Mouse (Mus musculus): ENCODE measurements around the gene Akap13. TPM values are rescaled to one million over a fixed set of nuclear protein-coding genes. Genes with fewer than 3 reads are reported as not detected.

Gene Akap13
- total RNA-seq, 2 experiments from 2014 or later: 65.5 to 73.5 TPM

DNA sequence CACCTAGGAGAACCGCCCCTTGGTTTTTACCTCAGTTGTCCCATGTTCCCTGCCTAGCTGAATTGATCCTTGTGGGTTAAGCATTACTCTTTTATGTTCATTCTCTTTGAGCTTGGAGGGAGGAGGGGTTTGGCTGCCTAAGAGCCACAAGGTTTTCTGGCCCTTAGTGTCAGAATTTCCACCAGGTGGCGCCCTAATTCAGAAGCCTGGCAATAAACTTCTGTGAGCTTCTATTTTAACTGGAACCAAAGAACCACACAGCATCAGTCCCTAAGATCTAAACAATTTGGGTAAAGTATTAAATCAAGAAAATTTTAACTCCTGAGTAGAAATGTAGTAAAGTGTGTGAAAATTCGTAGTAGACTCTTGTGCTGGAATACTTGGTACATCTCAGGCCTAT is 184.2 kb downstream of the Akap13 start:
- peak; percentile 81 for DNase-seq

DNA sequence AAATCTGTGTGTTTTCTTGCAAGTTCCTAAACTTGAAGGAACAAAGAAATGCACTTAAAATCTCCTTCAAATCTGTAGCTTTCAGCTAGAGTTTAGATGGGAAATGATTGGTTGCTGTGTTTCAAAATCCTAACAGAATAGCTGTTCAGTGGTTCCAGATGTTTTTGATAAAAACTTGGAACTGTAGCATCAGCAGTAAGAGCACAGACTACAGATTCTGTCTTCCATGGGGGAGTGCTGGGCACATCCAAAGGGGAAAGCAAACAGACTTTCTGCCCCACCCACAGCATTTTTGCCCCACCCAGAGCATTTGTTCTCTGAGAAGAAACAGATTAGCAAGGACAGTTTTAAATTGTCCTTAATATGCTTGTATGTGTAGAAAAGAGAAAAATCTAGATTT is 184.7 kb downstream of the Akap13 start:
- no peak for DNase-seq

DNA sequence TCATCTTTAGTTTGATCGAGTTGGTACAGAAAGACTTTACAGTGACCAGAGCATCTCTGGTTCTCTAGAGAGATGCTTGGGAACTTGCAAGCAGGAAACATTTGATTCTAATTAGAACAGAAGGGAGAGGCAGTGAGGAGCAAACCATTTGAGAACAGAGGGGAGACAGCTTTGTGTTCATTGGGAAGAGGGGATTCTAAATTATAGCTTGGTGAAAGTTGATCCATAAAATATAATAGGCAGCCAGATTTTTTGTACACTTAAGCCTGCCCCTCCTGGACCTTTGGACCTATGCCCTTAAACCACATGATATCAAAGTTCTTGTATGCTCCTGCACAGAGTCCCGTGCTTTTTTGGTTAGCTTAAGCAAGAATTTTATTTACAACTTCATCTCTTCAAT is 185.3 kb downstream of the Akap13 start:
- DNase-seq: no peak

DNA sequence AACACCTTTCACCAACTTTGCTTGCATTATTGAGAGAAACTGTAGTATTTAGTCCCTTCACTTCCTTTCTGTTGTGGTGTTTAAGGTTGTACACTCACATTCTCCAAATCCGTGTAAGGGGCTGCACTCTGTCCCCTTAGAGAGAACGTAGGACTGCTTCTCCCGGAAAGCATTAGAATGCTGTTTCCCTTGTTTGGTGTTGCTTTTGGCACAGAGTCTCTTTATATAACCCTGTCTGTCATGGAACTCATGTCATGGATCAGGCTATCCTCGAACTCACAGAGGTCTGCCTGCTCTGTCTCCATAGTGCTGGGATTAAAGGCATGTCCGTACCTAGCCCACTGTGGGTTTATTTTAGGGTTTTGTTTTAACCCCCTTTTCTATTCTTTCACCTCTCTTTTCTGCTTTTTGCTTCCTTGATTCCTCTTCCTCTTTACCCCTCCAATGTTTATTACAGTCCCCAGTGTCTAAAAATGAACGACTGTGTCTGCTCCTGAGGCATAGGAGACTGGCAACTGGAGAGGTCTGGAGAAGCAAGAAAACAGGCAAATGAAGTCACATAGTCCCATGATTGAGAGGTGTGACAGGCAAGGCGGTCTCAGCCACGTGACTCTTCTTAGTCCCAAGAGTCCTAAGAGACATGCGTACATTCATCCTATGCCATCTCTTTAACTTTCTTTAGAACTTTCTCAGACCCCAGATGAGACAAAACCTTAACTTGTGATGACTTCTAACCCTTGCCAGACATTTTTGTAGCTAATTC is 186.3 kb downstream of the Akap13 start:
- DNase-seq: no peak

DNA sequence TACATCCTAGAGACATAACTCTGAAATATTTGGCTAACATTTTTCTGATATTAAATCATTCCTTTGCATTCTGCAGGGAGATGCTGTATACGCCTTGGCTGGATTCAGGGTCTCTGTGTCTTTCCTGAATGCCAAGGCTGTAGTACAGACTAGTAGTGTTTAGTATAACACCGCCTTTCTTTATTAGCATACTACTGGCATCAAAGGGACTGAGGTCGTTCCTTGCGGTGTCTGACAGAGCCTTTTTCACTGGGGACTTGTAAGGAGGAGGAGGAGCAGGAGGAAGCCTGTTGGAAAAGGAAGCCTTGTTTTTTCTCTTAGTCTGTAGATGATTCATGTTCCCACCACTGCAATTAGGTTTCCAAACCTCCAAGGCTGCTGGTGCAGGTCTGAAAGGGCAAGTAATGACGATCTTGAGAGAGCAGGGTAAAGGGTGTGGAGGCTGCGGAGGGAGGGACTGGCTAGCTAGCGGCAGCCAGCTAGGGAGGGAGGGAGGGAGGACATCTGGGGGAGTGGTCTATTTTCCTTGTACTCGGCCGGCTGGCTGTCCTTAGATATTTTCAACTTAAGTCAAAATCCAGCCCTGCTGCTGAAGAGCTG is 186.9 kb downstream of the Akap13 start:
- peak; percentile 30 for DNase-seq

DNA sequence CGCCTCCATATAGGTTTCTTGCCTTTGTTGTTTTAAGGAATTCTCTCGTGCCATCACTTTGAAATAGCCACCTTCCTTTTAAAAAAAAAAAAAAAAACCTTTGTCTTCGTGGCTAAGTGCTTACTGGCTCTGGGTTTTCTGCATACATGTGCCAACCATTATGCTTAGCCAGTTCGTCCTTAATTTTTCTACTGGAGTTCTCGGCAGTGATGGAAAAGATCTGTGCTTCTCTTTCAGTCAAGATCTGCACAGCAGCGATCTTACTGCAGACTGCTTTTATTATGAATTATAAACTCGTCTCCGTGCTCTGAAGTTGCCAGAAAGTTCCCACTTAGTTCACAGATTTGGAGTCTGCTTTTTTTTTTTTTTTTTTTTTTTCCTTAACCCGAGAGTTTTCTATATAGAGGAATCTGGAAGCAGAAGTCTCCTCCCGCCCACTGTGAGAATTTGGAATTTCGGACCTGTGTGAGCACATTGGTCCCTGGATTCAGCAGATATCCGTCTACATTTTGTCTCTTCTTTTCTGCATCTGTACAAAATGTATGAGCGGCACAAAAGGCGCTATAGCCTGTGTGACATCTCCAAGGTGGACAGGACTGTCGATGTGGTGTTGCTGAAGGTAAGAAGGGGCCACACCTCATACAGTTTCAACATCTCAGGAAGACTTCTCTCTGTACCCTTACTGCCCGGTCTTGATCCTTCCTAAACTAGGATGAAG is 187.7 kb downstream of the Akap13 start:
- no peak for DNase-seq

DNA sequence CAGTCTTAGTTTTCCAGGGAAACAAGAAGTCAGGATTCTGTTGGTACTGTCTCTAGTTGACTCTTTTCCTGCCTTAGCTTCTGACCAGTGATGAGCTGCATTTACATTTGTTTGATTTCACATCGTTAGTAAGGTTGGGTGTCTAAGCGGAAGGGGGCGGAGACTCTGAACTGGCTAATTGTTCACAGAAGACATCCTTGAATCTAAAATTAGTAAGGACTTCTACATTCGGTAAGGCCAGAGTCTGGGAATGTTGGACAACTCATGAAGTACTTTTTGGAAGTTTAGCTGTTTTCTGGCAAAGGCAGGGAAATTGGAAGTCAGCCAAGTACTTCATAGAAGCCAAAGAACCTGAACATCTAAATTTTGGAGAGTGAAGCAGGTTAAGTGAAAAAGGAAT is 188.7 kb downstream of the Akap13 start:
- DNase-seq: no peak

DNA sequence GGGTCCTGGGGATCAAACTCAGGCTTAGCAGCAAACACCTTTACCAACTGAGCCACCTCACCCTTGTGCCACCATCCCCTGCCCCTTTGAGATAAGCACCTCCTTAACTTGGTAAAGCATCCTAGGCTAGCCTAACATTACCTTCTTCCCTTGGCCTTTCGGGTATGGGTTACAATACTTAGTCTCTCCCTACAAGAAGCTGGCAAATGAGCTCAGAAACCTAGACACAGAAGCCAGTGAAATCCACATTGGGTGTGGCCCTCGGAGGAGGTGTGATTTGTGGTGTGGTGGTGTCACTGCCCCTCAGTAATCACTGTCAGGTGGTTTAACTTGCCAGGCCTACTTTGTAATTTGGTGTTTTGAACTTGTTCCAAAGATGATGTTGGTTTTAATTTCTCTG is 189.3 kb downstream of the Akap13 start:
- DNase-seq: no peak

DNA sequence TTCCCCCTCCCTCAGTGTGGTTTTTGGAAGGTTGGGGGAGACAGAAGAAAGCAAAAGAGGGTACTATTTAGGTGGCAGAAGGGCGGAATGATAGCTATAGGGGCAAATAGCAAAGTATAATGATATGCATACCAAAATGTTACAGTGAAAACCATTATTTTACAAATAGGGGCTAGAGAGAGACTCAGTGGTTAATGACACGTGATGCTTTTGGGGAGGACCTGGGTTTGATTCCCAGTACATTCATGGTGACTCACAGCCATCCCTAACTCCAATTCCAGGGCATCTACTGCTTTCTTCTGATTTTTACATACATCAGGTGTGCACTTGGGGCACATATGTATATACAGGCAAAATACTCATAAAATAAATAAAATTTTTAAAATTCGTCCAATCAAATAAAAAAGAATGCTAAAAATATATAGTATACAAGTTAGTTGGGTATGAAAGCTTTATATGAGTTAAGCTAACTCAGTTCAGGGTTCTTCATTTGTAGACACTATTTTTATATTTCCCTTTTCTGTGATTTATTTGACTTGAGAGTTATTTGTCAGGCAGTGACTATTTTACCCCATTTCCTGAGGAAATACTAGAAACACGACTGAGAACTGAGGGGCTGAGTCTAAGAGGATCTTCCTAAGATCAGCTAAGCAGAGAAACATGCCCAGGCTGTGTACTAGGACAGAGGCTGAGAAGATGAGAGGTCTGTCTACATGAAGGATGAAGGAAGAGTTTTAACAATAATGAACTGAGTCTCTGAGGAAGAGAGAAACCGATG is 190.0 kb downstream of the Akap13 start:
- no peak for DNase-seq

DNA sequence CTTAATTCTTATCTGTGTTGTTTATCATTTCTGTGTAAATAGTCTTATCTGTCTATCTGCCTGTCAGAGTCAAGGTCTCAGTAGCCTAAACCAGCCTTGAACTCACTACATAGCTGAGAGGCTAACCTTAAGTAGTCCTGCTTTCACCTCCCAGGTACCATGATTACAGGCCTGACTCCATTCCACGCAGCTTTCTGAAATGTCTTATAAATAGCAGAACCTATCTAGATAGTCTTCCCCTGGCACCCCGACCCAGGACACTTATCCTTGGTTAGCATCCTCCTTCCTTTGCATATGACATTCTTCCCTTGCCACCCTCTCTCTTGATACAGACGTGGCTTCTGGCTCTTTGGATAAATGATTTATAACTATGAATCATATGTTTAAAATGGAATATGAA is 192.7 kb downstream of the Akap13 start:
- no peak for DNase-seq

DNA sequence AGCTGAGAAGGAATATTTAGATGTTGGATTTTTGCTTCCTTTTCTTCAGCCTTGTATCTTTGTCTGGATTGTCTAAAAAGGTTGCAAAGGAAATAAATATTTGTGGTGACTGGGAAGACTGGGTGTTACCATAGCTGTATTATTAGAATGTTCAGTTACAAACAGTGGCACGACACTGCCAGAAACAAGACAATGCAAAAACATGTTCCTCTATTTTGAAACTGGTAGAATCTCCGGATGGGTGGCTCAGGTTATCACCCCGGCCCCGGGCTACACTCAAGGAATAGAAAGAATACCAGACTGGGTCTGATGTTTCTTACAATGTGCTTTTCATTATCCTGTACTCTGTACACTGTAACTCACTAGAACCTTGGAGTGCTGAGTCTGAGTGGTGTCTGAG is 193.6 kb downstream of the Akap13 start:
- DNase-seq: no peak

DNA sequence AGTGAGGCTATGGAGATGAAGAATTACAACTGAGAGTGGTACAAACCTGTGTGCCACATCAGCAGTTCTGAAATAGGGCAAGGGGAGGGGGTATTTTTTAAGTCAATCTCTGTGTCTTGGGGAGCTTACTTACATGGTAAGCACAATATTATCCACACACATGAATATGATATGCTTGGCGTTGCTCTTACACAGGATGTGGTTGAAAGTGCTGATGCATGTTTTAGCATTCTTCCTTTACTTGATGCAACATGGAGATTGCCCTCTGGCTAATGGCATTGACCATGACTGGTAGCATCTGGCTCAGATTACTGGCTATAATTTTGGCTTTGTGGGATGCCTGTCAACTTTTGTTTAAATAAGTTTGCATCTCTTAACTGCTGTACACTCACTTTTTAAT is 194.6 kb downstream of the Akap13 start:
- no peak for DNase-seq

DNA sequence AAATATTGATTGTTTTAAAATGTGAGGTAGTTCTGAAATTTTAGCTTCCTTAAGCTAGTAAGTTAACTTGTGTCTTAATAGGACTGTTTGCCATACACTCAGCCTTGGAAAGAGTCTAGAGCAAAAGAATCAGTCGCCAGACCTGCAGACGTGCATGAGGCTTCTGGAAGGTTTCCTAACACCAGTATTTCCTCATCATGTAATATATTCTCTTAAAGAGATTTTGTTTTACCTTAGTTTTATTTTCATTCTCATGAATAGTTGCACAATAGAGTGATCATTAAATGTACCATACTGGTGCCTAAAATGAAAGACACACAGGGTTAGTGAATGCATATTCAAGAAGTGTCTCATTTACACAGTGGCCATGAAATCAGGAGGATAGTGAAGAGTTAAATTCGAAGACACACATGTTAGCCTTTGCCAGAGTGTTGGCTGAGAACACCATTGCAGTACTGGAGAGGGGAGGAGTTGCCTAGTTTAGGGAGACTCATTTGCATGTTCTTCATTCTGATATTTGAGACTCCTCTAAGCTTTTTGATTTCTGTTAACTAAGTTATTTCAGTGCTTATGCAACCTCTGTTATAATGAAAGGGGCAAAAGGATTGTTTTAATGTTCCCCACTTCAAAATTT is 198.5 kb downstream of the Akap13 start:
- DNase-seq: no peak

DNA sequence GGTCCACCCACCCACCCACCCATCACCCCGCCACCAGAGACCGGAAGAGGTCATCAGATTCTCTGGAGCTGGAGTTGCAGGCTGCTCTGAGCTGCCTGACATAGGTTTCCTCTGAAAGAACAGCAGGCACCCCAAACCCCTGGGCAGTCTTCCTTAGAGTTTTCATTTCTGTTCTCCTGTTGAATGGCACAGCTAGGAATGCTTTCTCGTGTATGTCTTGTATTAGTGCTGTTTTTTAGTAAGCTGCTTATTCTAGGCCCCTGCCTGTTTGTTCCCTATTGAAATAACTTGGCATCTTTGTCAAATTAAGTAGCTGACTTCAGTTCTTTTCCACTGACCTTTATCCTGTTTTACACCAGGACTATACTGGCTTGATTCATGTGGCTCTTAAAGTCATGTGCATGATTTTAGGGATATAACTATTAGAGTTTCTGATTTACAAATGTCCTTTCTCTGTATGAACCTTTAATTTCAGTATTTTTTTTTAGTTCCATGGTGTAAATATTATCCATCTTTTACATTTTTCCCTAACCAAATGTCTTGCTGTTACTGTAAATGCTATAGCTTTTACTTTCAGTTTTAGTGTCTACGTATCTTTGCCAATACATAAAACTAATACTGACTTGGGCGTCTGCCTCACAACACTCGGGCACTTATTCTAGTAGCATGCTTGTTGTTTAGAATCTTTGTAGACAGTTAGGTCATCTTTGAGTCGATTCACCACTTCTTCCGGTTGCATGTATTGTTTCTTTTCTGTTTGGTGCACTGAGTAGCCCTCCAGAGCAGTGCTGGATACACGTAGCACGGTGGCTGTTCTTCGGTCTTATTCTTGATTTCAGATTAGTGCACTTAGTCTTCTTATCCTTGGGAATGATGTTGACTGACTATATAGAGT is 200.1 kb downstream of the Akap13 start:
- DNase-seq: no peak

DNA sequence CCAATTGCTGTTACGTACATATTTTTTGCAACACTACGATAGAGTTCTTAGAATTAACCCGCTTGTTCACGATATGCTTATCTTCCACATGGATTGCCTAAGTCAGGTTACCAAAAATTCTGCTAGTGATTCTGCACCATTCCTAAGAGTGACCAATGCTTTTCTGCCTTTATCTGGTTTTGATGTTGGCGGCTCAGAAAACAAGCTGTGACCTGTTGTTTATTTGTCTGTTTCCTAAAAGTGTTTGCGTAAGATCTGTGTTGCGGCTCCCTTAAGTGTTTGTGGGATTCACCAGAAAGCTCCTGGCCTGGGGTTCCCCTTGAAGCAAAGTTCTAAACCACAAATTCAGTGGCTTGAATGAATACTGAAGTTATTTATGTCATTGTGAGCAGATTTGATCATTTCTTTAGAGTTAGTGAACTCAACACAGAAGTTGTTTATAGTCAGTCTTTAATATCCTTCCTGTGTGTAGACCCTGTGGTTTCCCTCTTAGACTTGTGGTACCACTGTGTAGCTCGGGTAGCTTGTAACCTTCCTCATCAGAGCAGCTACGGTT is 201.0 kb downstream of the Akap13 start:
- DNase-seq: no peak

DNA sequence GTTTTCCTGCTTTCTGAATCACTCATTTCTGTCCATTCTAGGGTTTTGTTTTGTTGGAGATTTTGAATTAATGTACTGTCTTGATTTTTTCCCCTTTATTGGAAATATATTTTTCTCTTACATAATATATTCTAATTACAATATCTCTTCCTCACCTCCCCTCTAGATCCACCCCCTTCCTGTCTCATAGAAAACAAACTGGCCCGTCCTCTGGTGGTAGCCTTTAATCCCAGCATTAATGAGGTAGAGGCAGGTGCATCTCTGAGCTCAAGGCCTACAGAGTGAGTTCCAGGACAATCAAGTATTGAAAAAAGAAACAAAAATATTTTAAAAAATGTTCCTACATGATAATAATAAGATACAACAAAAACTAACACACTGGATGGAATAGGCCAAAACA is 201.6 kb downstream of the Akap13 start:
- DNase-seq: no peak

DNA sequence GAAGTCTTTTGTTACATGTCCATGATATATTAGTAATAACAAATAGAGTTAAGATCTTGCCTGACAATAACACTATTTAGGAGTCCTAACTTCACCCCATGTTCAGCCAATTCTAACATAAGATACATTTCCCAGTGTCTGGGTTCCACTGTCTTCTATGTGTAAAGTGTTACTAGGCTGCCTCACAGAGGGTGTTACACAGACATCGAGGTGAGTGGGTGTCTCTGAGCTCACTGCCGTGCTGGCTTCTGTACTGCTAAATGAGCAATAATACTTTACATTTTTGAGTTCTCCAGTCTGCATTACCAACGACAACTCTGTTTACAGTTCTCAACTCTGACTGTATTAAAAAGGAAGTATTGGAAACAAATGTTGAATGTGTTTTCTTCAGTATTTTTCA is 209.1 kb downstream of the Akap13 start:
- DNase-seq: no peak

DNA sequence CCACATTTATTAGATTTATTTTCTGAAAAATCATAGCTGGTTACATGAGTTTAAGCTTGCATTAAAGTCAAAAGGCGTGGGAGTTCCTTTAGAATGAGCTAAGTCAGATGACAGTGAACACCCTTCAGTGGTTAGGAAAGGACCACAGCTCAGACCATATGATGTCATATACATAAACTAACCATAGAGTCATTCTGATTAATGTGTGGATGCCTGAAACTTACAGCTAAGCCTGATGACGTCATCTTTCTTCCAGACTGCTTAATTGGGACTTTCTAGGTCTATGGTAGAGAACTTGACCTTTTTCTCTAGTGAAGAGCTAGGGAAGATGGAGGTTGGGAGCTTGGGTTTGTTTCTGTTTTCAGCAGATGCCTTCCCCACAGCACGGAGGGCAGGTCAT is 211.6 kb downstream of the Akap13 start:
- no peak for DNase-seq

DNA sequence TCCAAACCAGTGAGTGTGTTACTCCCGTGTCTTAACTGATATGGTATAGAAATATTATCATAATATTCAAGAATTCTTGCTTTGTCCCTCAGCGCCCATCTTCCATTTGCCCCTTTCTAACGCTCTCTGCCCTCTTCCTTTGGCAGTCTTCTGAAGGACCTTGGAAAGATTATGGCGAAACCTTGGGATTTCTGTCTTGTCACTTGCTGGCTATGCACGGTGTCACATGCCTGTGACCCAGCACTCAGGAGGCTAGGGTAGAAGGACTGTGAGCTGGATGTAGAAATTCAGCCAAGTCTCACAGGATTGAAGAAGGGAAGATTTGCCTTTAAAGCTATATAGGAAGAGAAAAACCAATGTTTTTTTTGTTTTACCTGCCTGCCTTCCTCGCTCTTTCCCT is 212.2 kb downstream of the Akap13 start:
- no peak for DNase-seq

DNA sequence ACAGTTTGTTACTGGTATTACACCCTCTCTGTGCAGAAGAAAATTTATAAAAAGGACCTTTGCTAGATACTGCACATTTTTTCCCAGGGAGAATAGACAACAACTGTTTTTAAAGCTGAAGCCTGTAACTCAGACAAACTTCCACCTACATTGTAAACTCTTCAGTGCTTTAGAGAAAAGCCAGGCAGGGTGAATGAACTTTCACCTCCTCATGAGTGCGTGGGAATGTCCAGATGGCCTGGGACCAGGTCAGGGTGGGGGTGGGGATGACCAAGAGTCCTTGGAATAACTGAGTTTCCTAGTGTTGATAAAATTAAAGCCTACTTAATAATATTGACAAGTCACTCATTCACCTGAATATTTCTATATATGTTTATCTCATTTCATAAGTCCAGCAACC is 213.1 kb downstream of the Akap13 start:
- no peak for DNase-seq

DNA sequence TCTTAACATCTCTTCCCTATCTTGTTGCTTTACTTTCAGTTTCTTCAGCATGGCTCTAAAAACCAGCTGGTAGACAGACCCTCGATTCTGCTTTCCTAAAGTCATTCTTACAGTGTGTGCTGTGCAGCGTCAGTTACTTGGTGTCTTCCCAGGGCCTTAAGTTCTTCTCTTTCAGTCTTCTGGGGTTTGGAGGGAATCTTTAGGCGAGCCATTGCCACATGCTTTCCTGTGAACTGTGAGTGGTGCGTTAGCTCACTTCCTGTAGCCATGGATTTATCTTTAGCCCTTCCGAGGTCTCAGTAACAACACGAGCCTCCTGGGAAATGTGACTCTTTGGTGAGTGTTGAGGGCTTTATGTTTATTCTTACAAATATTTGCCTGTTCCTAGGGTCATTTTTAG is 214.1 kb downstream of the Akap13 start:
- DNase-seq: no peak
